Mouse (Mus musculus): ENCODE measurements around the gene Rpl10. TPM values are rescaled to one million over a fixed set of nuclear protein-coding genes. Genes with fewer than 3 reads are reported as not detected.

The Rpl10 gene
- polyA plus RNA-seq (2014; fragmentation: Nextera tagmentation; extraction: Ambion mirVana), result 846 and 890 TPM in 2 replicates

DNA sequence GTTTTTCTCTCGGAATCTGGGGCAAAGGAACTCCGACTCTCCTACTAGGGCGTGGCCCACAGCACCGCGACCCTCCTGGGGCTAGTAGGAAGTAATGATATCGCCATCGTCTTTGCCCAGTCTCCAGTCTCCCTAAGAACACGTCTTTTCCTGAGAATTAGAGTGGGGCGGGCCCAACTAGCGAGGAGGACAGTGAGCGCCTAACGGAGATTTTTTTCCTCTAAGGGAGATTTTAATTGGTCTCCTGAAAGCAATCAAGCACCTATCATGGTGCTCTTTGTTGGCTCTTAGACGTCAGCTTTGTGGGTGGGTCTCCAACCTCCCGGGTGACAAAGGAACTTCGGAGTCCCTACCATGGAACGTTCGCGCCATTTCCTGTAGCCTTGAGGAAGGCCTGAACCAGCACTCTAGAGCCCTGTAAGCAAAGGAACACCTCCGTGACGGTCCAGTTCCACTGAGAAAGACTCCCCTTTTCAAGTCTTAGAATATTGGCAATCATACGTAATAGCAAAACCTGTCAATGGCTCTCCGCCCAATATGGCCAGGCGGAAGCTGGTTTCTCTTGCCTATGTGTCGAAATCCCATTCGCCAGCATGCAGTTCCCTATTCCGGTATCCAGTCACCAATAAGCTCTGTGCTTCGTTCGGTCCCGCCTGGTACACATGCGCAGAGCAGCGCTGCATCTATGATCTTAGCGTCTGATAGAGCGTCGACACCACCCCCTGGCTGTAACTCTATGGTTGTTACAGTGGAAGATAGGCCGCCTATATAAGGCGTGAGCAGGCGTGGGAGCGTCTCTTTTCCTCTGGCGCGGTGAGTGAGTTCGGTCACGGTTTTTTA, at the start of gene Rpl10:
Rpl10 (plus strand) TSS at position 751 of the 840 bp plus-strand sequence.
- peak; percentile 95 for ATAC-seq (replicated peaks; ENCODE audit: insufficient number of reproducible peaks, low FRiP score, low TSS enrichment, low read depth)
- peak within 1 kb of the TSS; percentile 75 for H3K27ac ChIP-seq (replicated peaks; ENCODE audit: low read depth, low read length)
- H3K4me1 ChIP-seq (ENCODE audit: control insufficient read depth, insufficient read depth, low read length), result no peaks in the 10 kb centered on the region
- WGBS, result 10% methylated on average over 42 of the region's 42 CpGs
- H3K9ac ChIP-seq (replicated peaks; ENCODE audit: low read length), result peak within 1 kb of the TSS; percentile 79
- H3K4me2 ChIP-seq (ENCODE audit: low read depth, low read length), result peak within 1 kb of the TSS; percentile 42
- H3K9me3 ChIP-seq (replicated peaks; ENCODE audit: control insufficient read depth, low read length), result no peaks in the 10 kb centered on the region
- peak within 1 kb of the TSS; percentile 54 for H3K4me3 ChIP-seq (ENCODE audit: low read depth, low read length)
- peak; percentile 93 for DNase-seq (ENCODE audit: low spot score)
- H3K27me3 ChIP-seq (ENCODE audit: control insufficient read depth, insufficient read depth, low read length), result no peaks in the 10 kb centered on the region
- H3K36me3 ChIP-seq (replicated peaks; ENCODE audit: control insufficient read depth, insufficient read depth, low read depth, low read length), result no peaks in the 10 kb centered on the region

- H3K36me3 ChIP-seq (replicated peaks; ENCODE audit: control insufficient read depth, insufficient read depth, low read depth, low read length), result peaks cover 17% of the 10 kb centered on the region
- DNase-seq (ENCODE audit: low spot score), result no peak
- H3K4me3 ChIP-seq (ENCODE audit: low read depth, low read length), result no peak overlapping the region
Observed at GRCm38 (mm10) chrX:74230038-74230437, 40.6 kb upstream of the Rpl10 start.

GRCm38 (mm10) chrX:74233196-74233595, 37.4 kb upstream of the Rpl10 start:
- no peak overlapping the region for H3K27ac ChIP-seq (replicated peaks; ENCODE audit: low read depth, low read length)
- DNase-seq (ENCODE audit: low spot score) (no peak), ATAC-seq (replicated peaks; ENCODE audit: insufficient number of reproducible peaks, low FRiP score, low TSS enrichment, low read depth) (no peak)
- peaks cover 9% of the 10 kb centered on the region for H3K36me3 ChIP-seq (replicated peaks; ENCODE audit: control insufficient read depth, insufficient read depth, low read depth, low read length)
- no peaks in the 10 kb centered on the region for H3K4me1 ChIP-seq (ENCODE audit: control insufficient read depth, insufficient read depth, low read length)
- no peak overlapping the region for H3K4me3 ChIP-seq (ENCODE audit: low read depth, low read length)
- WGBS, result 90% methylated on average over 5 of the region's 5 CpGs
- H3K4me2 ChIP-seq (ENCODE audit: low read depth, low read length), result no peak overlapping the region
- no peaks in the 10 kb centered on the region for H3K27me3 ChIP-seq (ENCODE audit: control insufficient read depth, insufficient read depth, low read length)
- no peaks in the 10 kb centered on the region for H3K9me3 ChIP-seq (replicated peaks; ENCODE audit: control insufficient read depth, low read length)
- H3K9ac ChIP-seq (replicated peaks; ENCODE audit: low read length), result no peak overlapping the region

More at GRCm38 (mm10) chrX:74230038-74230437, 40.6 kb upstream of the Rpl10 start:
- no peak for ATAC-seq (replicated peaks; ENCODE audit: insufficient number of reproducible peaks, low FRiP score, low TSS enrichment, low read depth)
- no peak overlapping the region for H3K27ac ChIP-seq (replicated peaks; ENCODE audit: low read depth, low read length)
- no peak overlapping the region for H3K9ac ChIP-seq (replicated peaks; ENCODE audit: low read length)
- no peak overlapping the region for H3K4me2 ChIP-seq (ENCODE audit: low read depth, low read length)
- H3K27me3 ChIP-seq (ENCODE audit: control insufficient read depth, insufficient read depth, low read length), result no peaks in the 10 kb centered on the region
- 71% methylated on average over 1 of the region's 1 CpGs for WGBS
- no peaks in the 10 kb centered on the region for H3K4me1 ChIP-seq (ENCODE audit: control insufficient read depth, insufficient read depth, low read length)
- no peaks in the 10 kb centered on the region for H3K9me3 ChIP-seq (replicated peaks; ENCODE audit: control insufficient read depth, low read length)

DNA sequence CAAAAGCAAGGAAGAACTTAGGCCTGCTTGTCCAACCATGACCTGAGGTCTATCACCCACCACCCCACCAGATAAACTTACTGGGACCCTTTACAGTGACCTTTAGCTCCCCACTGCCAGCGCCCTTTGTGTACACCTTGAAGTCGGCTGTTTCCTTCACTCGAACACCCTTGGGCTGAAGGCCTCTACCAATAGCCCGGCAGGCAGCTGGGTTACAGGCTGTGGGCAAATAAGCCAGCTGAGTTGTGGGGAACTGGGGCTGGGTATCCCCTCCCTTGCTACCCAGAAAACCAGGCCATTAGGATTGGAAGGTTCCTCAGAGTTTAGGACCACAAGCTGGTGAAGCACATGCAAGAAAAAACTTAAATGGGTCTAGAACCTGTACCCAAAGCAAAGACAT, 30.3 kb upstream of the Rpl10 start:
- Histone ChIP-seq H3K4me1 (ENCODE audit: control insufficient read depth, insufficient read depth, low read length) (no peaks in the 10 kb centered on the region), H3K27ac (replicated peaks; ENCODE audit: low read depth, low read length) (no peak overlapping the region), H3K9ac (replicated peaks; ENCODE audit: low read length) (no peak overlapping the region), H3K9me3 (replicated peaks; ENCODE audit: control insufficient read depth, low read length) (no peaks in the 10 kb centered on the region), H3K4me2 (ENCODE audit: low read depth, low read length) (no peak overlapping the region), H3K4me3 (ENCODE audit: low read depth, low read length) (no peak overlapping the region), H3K36me3 (replicated peaks; ENCODE audit: control insufficient read depth, insufficient read depth, low read depth, low read length) (peaks cover 19% of the 10 kb centered on the region), H3K27me3 (ENCODE audit: control insufficient read depth, insufficient read depth, low read length) (no peaks in the 10 kb centered on the region)
- DNase-seq (ENCODE audit: low spot score) (no peak), ATAC-seq (replicated peaks; ENCODE audit: insufficient number of reproducible peaks, low FRiP score, low TSS enrichment, low read depth) (no peak)
- WGBS, result 94% methylated on average over 4 of the region's 4 CpGs

DNA sequence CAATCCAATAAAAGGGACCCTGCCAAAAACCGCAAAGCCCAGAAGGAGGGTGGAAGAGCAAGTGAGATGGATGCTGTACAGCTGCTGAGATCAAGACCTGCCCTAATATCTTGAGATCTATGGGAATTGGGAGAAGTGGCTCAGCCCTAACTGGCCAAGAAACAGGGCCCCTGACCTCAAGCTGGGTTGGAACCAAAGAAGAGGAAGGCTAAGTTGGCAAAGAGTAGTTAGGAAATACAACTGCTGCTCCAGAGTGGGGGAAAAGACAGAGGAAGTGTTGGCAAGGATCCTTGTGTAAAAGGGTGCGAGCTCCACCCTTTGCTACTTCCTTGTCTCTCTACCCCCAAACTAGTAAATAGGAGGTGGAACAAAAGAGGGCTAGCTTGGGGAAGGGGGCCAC, 27.2 kb upstream of the Rpl10 start:
- WGBS, result 93% methylated on average over 2 of the region's 2 CpGs
- no peak for ATAC-seq (replicated peaks; ENCODE audit: insufficient number of reproducible peaks, low FRiP score, low TSS enrichment, low read depth)
- Histone ChIP-seq H3K9me3 (replicated peaks; ENCODE audit: control insufficient read depth, low read length) (no peaks in the 10 kb centered on the region), H3K4me1 (ENCODE audit: control insufficient read depth, insufficient read depth, low read length) (no peaks in the 10 kb centered on the region), H3K9ac (replicated peaks; ENCODE audit: low read length) (no peak overlapping the region), H3K36me3 (replicated peaks; ENCODE audit: control insufficient read depth, insufficient read depth, low read depth, low read length) (peaks cover 15% of the 10 kb centered on the region), H3K4me2 (ENCODE audit: low read depth, low read length) (peak overlapping the region; percentile 48), H3K27ac (replicated peaks; ENCODE audit: low read depth, low read length) (no peak overlapping the region), H3K27me3 (ENCODE audit: control insufficient read depth, insufficient read depth, low read length) (no peaks in the 10 kb centered on the region), H3K4me3 (ENCODE audit: low read depth, low read length) (no peak overlapping the region)
- no peak for DNase-seq (ENCODE audit: low spot score)

- Histone ChIP-seq H3K36me3 (replicated peaks; ENCODE audit: control insufficient read depth, insufficient read depth, low read depth, low read length) (peaks cover 15% of the 10 kb centered on the region), H3K27me3 (ENCODE audit: control insufficient read depth, insufficient read depth, low read length) (no peaks in the 10 kb centered on the region), H3K4me3 (ENCODE audit: low read depth, low read length) (peak overlapping the region; percentile 60), H3K9ac (replicated peaks; ENCODE audit: low read length) (peak overlapping the region; percentile 40), H3K4me1 (ENCODE audit: control insufficient read depth, insufficient read depth, low read length) (no peaks in the 10 kb centered on the region), H3K4me2 (ENCODE audit: low read depth, low read length) (peak overlapping the region; percentile 48), H3K9me3 (replicated peaks; ENCODE audit: control insufficient read depth, low read length) (no peaks in the 10 kb centered on the region), H3K27ac (replicated peaks; ENCODE audit: low read depth, low read length) (no peak overlapping the region)
- ATAC-seq (replicated peaks; ENCODE audit: insufficient number of reproducible peaks, low FRiP score, low TSS enrichment, low read depth) (no peak), DNase-seq (ENCODE audit: low spot score) (no peak)
- WGBS, result 65% methylated on average over 3 of the region's 3 CpGs
Observed at GRCm38 (mm10) chrX:74243807-74244206, 26.8 kb upstream of the Rpl10 start.

DNA sequence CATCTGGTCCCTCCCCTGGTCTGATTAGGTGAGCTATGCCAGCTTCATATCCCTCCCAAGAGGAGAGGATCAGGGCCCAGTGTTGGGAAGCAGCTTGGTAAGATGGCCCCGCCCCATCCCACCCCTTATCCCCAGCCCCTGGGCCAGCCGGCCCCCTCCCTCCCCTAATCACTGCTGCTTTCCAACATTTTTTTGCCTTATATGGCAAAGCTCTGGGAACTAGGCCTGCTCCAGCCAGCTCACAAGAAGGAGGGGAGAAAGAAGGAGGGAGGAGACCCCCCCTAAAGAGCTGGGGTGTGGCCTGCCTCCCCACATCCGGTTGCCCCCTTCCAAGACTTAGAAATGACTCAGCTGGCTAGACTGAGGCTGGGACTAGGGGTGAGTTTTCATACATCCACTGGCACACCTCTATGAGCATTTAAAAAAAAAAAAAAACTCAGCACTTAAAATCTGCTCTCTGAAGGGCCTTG, 26.0 kb upstream of the Rpl10 start:
- peak overlapping the region; percentile 60 for H3K4me3 ChIP-seq (ENCODE audit: low read depth, low read length)
- DNase-seq (ENCODE audit: low spot score) (peak; percentile 77), ATAC-seq (replicated peaks; ENCODE audit: insufficient number of reproducible peaks, low FRiP score, low TSS enrichment, low read depth) (peak; percentile 50)
- 17% methylated on average over 3 of the region's 3 CpGs for WGBS
- no peaks in the 10 kb centered on the region for H3K4me1 ChIP-seq (ENCODE audit: control insufficient read depth, insufficient read depth, low read length)
- H3K9ac ChIP-seq (replicated peaks; ENCODE audit: low read length), result peak overlapping the region; percentile 76
- no peak overlapping the region for H3K27ac ChIP-seq (replicated peaks; ENCODE audit: low read depth, low read length)
- H3K27me3 ChIP-seq (ENCODE audit: control insufficient read depth, insufficient read depth, low read length), result no peaks in the 10 kb centered on the region
- no peaks in the 10 kb centered on the region for H3K9me3 ChIP-seq (replicated peaks; ENCODE audit: control insufficient read depth, low read length)
- peak overlapping the region; percentile 48 for H3K4me2 ChIP-seq (ENCODE audit: low read depth, low read length)
- peaks cover 12% of the 10 kb centered on the region for H3K36me3 ChIP-seq (replicated peaks; ENCODE audit: control insufficient read depth, insufficient read depth, low read depth, low read length)

DNA sequence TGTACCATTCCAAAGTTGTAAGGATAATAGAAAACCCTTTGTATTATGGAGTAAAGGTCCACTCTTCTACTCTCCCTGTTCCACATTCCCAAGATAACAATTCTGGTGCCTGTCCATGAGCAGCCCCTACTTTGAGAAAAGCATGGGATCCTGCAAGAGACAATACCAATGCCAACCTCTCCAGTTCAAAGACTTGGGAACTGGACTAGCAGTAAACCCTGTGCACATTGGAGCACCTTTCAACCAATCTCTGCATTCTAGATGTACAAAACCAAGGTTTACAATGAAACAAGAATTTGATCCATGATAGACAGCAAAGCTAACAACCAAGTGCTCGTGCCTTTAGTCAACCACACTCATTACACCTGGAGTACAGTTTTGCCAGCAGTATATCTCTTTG, 25.5 kb upstream of the Rpl10 start:
- H3K4me2 ChIP-seq (ENCODE audit: low read depth, low read length), result peak overlapping the region; percentile 48
- no peaks in the 10 kb centered on the region for H3K9me3 ChIP-seq (replicated peaks; ENCODE audit: control insufficient read depth, low read length)
- peak overlapping the region; percentile 60 for H3K4me3 ChIP-seq (ENCODE audit: low read depth, low read length)
- H3K36me3 ChIP-seq (replicated peaks; ENCODE audit: control insufficient read depth, insufficient read depth, low read depth, low read length), result peaks cover 8% of the 10 kb centered on the region
- no peak overlapping the region; the same call in 1 of the 2 replicates for H3K27ac ChIP-seq (replicated peaks; ENCODE audit: low read depth, low read length)
- H3K9ac ChIP-seq (replicated peaks; ENCODE audit: low read length), result peak overlapping the region; percentile 76
- H3K4me1 ChIP-seq (ENCODE audit: control insufficient read depth, insufficient read depth, low read length), result no peaks in the 10 kb centered on the region
- no peak for DNase-seq (ENCODE audit: low spot score)
- H3K27me3 ChIP-seq (ENCODE audit: control insufficient read depth, insufficient read depth, low read length), result no peaks in the 10 kb centered on the region
- ATAC-seq (replicated peaks; ENCODE audit: insufficient number of reproducible peaks, low FRiP score, low TSS enrichment, low read depth), result no peak
- WGBS, result 27% methylated on average over 1 of the region's 1 CpGs
